Mouse (Mus musculus) thymus, postnatal 0 days (tissue): ENCODE data around the gene Asxl1. TPM values are rescaled to one million over a fixed set of nuclear protein-coding genes. Genes with fewer than 3 reads are reported as not detected.
"Not testable (repeated sequence)": the region's sequence is repeated elsewhere in the genome, so short reads cannot be mapped to it uniquely, and the experiment has no call there.

Experiments used
- DNase-seq: peaks from one replicate; pipeline ENCODE4 v3.0.0-alpha.2; 2015; ENCODE audit warnings: low spot score
- polyA plus RNA-seq: library from polyadenylated mRNA; unstranded; fragments of >200 nt; fragmentation: Nextera tagmentation; extraction: Ambion mirVana; gene quantifications from 2 replicates; pipeline ENCODE4 v1.2.1, GENCODE M21; 2015

Asxl1 gene
- polyA plus RNA-seq, 1 experiment from 2014 or later, result 15.6 TPM

GRCm38 (mm10) chr2:153345071-153345453 is 567 bp upstream of the Asxl1 start:
- no peak for DNase-seq

GRCm38 (mm10) chr2:153346221-153347182 is 873 bp downstream of the Asxl1 start:
- peak; percentile 76 for DNase-seq

- peak; percentile 43 for DNase-seq
Observed at GRCm38 (mm10) chr2:153347183-153347781, 1.7 kb downstream of the Asxl1 start.

- DNase-seq, result no peak
Observed at GRCm38 (mm10) chr2:153348100-153348831, 2.6 kb downstream of the Asxl1 start.

- DNase-seq, result peak; percentile 42
Observed at GRCm38 (mm10) chr2:153350552-153351181, 5.0 kb downstream of the Asxl1 start.

GRCm38 (mm10) chr2:153354648-153355047 is 9.0 kb downstream of the Asxl1 start:
- DNase-seq, result no peak

GRCm38 (mm10) chr2:153356784-153357183 is 11.2 kb downstream of the Asxl1 start:
- DNase-seq, result no peak

- DNase-seq, result no peak
Observed at GRCm38 (mm10) chr2:153361101-153361710, 15.6 kb downstream of the Asxl1 start.

- not testable (repeated sequence) for DNase-seq
Observed at GRCm38 (mm10) chr2:153364531-153364930, 18.9 kb downstream of the Asxl1 start.

- no peak for DNase-seq
Observed at GRCm38 (mm10) chr2:153370871-153371270, 25.2 kb downstream of the Asxl1 start.

GRCm38 (mm10) chr2:153375380-153375779 is 29.8 kb downstream of the Asxl1 start:
- DNase-seq, result no peak

- DNase-seq, result no peak
Observed at GRCm38 (mm10) chr2:153380479-153380878, 34.9 kb downstream of the Asxl1 start.

- no peak for DNase-seq
Observed at GRCm38 (mm10) chr2:153389831-153390230, 44.2 kb downstream of the Asxl1 start.

GRCm38 (mm10) chr2:153393045-153393444 is 47.4 kb downstream of the Asxl1 start:
- DNase-seq, result no peak

- DNase-seq, result no peak
Observed at GRCm38 (mm10) chr2:153397790-153398515, 52.3 kb downstream of the Asxl1 start.

- no peak for DNase-seq
Observed at GRCm38 (mm10) chr2:153399166-153399565, 53.5 kb downstream of the Asxl1 start.

- no peak for DNase-seq
Observed at GRCm38 (mm10) chr2:153404062-153404461, 58.4 kb downstream of the Asxl1 start.

- DNase-seq, result no peak
Observed at GRCm38 (mm10) chr2:153404882-153405281, 59.3 kb downstream of the Asxl1 start.

GRCm38 (mm10) chr2:153406882-153407281 is 61.3 kb downstream of the Asxl1 start:
- DNase-seq, result no peak

GRCm38 (mm10) chr2:153408971-153409370 is 63.3 kb downstream of the Asxl1 start:
- DNase-seq, result no peak
